Mouse (Mus musculus) kidney, postnatal 10 days (tissue): Measurements from ENCODE around the gene Ccdc96.

Source experiments
- DNase-seq: peaks from one replicate; pipeline ENCODE4 v3.0.0; 2021; ENCODE audit warnings: mixed read lengths

The Ccdc96 gene

DNA sequence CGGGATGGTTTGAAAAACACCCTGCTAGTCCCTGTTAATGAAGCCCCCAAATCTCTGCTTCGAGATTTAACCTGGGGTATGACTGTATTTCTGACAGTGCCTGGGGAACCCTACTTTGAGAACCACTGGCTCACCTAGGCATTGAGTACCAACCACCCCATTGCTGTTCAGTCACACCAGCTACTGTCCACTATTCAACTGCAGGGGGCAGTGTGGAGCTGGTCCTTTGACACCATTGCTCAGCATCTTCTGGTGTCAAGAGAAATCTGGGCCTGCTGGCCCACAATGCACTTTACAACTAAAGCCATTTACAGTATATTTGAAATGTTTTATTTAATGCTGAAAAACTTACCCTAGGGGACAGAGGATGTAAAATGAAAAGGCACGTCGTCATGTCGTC, 10.1 kb upstream of the Ccdc96 start:
- DNase-seq, result peak; percentile 82

DNA sequence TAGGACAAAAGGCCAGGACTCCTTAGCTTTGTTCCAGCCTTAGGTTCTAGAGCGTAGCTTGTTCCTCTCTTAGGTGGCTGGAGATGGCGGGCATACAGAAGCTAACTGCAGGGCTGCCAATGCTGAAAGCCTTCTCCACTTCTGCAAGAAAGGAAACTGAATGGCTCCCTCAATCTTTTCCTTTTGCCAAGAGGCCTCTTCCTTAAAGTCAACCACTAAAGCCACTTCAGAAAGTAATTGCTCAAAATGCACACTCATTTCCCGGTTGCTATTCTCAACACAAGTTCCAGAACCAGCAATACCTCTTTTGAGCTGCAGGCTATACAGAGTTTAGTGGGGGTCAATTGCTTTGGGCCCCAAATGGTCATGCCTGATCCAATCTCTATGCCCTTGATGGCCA, 6.9 kb upstream of the Ccdc96 start:
- DNase-seq, result no peak

DNA sequence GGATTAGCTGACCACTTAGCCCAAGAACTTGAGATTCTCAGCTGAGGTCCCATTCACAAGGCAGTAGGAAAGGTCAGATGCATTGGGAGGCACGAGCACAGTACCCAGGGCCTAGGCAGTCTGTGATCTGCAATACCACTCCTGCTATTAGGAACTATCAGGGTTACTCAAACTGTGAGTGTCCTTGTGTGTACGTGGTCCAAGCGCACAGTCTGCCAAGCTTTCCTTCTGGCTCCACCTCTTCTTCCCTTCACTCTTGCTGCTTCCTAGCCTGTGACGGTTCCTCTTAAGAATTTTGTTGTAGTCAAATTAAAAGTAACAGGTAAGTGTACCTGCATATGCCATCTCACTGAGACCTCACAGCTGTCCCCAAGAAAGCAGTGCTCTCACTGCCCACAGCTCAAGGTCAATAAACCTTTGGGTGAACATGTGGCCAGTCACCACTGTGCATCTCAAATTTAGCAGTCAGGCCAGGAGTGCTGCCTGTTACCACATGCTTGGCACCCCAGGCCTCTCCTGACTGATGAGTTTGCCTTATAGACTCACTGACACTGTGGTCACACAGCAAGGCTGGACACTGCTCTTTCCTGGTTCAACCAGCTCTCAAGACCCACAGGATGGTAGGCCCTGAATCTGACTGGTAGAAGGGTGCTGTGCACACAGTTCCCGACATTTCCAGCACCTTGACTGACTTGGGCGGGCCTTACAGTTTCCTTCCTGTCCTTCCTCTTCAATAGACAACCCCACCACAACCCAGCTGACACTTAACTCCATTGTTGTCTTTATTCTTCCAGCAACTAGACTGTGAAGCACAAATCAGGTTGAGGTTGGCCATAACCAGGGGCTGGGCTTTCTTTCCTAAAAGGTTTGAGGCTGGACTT, 5.6 kb upstream of the Ccdc96 start:
- DNase-seq, result no peak

DNA sequence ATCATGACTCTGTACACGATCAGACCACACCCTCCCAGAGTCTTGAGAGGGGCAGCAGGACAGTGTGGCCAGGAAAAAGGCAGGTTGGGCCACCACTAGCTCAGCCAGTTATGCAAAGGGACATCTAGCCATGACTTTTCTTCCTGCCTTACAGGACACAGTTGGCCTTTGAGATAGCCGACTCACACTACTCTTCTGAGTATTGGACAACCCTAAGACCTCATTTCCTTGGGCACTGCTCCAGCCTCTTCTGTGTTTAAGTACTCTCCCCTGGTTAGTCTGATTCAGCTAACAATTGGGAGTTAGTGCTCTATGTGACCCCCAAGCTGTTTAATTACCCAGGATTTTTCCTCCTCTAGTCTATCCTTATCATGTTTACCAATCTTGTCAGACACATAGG, 4.7 kb upstream of the Ccdc96 start:
- DNase-seq, result no peak

GRCm38 (mm10) chr5:36480398-36480797, 4.0 kb upstream of the Ccdc96 start:
- no peak for DNase-seq

- no peak for DNase-seq
These were observed 3.3 kb upstream of the Ccdc96 start for GRCm38 (mm10) chr5:36481114-36481513.

GRCm38 (mm10) chr5:36483203-36484101, 936 bp upstream of the Ccdc96 start:
- DNase-seq, result peak; percentile 70

DNA sequence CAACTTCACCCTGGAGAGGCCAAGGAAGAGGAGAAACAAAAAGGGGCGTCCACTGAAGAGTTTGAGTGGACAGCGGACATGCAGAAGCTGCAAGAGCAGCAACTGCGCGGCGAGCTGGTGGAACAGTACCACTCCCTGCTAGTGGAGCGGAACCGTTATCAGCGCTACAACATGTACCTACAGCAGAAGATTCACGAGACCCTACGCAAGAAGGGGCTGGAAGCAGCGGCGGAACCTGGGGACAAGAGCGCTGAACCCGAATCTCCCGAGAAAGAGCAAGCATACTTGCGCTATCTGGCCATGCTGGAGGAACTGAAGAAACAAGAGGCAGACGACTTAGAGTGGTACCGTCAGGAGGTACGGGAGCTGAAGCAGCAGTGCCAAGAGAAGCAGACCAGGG, 918 bp downstream of the Ccdc96 start:
- DNase-seq, result no peak

DNA sequence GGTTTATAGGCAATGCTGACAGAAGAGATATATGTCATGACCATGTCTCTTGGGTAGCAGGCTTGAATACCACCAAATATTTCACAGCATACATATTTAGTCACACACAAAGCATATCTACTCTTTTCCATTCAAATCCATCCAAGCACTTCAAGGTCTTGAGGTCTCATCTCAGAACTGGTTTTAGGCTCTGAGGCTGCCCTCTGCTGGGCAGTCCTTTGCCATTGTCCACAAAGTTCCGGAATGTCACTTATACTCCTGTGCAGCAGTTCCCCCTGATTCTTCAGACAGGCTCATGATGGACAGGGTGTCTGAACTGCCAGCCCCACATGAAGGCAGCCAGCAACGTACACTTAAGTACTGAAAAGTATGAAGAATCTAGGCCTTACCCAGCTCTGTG, 4.8 kb downstream of the Ccdc96 start:
- peak; percentile 64 for DNase-seq

DNA sequence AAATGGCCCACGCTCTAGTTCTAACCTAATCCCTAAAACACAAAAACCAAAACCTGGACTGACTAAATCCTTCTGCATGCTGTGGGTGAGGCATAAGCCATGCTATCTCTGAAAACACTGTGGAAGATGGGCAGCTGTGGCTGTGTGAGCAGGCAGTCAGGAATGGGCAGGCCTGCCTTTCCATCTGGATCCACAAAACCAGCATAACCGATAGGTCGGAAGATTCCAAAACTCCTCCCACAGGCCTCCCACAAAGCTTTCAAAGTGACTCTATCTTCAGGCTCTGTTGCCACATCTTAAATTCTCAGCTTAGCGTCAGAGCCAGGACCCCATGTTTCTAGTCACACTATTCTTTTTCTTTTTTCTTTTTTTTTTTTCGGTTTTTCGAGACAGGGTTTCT, 9.5 kb downstream of the Ccdc96 start:
- DNase-seq, result no peak

DNA sequence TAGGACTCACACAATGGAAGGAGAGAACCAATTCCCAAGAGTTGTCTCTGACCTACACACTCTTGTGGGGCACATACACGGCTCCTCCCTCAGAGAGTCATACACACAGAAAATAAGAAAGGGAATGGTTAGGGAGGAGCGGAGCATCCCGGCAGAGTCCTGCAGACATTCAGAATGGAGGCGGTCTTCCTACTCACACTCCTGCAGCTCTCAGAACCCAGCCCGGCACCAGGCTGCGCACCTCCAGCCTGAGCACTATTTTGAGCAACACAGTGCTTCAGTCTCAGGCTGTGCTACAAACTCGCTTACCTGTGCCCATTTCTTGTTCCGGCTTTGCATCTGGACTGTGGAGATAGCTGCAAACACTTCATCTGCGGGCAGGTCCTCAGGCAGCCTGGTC, 10.3 kb downstream of the Ccdc96 start:
- no peak for DNase-seq

- no peak for DNase-seq
These were observed 20.8 kb downstream of the Ccdc96 start for GRCm38 (mm10) chr5:36505235-36505634.

- no peak for DNase-seq
These were observed 21.3 kb downstream of the Ccdc96 start for GRCm38 (mm10) chr5:36505643-36506042.

DNA sequence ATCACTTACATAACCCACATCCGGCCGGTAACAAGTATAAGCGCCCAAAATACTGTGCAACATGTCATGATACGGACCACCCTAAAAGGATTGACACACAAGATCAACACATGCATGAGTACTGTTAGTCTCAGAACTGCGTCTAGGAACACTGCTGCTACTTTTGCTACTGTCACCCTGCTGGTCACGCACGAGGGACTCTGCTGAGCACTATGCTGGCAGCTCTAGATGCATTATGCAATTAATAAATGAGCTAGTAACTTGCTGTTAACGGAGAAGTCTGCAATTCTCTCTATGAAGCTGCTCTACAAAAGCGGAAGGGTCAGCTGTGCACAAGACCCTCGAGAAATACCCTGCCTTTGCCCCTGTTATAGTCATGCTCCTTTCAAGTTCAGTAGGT, 24.0 kb downstream of the Ccdc96 start:
- DNase-seq, result no peak

- no peak for DNase-seq
These were observed 26.6 kb downstream of the Ccdc96 start for GRCm38 (mm10) chr5:36510956-36511355.

- no peak for DNase-seq
These were observed 30.7 kb downstream of the Ccdc96 start for GRCm38 (mm10) chr5:36515126-36515525.

DNA sequence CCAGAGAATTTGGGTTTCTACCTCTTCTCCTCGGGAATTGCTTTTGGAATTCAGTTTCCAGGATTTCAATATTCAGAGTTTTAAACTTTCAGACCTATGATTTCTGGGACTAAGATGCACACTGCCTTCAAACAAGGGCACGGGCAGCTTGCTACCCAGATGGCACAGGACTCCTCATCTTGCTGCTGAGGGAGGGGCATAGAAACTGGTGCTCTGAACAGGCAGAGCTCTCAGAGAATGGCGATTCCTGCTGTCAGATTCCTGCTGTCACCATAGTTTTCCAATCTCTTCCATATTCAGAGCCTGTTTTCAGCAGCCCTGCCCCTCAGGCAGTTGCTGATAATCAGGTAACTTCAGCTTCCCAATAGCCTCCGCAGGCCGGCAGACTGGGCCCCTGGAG, 31.2 kb downstream of the Ccdc96 start:
- no peak for DNase-seq

DNA sequence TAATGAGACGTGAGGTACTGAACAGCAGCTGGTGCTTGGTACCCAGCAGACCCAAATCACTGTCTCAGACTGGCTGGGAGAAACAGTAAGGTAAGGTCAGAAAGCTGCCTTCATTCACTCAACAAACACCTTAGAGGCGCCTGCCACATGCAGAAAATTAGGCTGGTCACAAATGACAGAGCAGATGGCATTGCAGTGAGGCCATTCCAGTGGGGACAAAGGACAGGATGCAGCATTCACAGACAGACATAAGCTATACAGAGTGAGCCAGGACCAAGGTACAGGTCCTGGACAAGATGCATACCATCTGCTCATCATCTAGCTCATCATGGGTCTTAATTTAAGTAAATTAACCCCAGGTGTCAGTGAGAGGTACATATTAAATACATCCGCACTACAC, 33.2 kb downstream of the Ccdc96 start:
- DNase-seq, result no peak

- DNase-seq, result no peak
These were observed 35.4 kb downstream of the Ccdc96 start for GRCm38 (mm10) chr5:36519751-36520150.

DNA sequence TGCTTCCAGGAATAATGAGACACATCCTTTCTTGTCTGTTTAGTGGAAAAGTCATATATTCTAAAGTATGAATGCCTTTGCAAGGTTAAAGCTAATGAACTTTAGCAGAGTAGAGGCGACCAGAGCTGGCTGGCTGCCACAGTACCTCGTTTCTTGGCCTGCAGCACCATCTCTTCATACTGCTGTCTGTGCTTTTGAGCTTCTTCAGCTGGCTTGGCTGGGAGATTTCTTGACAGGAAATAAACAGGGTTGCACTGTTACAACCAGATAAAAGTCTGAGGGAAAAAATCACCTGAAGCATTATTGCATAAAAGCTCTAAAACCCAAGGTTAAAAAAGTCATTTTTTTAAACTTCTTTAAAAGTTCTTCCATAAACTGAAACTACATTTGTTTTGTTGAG, 38.4 kb downstream of the Ccdc96 start:
- DNase-seq, result peak; percentile 84

- no peak for DNase-seq
These were observed 38.9 kb downstream of the Ccdc96 start for GRCm38 (mm10) chr5:36523219-36523703.

DNA sequence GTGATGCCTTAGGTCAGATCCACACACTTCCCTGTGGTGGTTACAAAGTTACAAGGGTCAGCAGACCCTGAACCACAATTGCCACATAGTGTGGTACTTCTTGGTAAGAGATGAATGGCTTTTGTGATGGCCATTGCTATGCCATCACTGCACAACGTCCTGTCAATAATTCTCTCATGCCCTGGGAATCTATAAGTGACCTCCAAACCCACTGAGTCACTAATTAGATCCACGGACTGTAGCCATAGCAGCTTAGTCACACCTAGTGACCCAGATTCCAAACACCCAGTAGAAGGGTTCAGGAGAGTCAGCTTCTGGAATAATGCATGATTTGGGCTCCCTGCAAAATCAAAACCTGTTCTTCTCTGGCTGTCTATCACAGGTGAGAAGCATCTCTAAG, 40.8 kb downstream of the Ccdc96 start:
- DNase-seq, result no peak

- DNase-seq, result peak; percentile 43
These were observed 41.9 kb downstream of the Ccdc96 start for GRCm38 (mm10) chr5:36526274-36526673.

- no peak for DNase-seq
These were observed 42.5 kb downstream of the Ccdc96 start for GRCm38 (mm10) chr5:36526921-36527320.
